Mouse (Mus musculus): ENCODE data around the gene Anpep. TPM values are rescaled to one million over a fixed set of nuclear protein-coding genes. Genes with fewer than 3 reads are reported as not detected.
A peak's percentile ranks its signal among the peaks of the same experiment; 100 is the strongest.

Gene Anpep
- total and polyA plus RNA-seq, 3 experiments = 7.6 to 77.2 (median 40.2) TPM

- no peaks in the 10 kb centered on the region for H3K27me3 ChIP-seq (ENCODE audit: control insufficient read depth in 1 of 2, insufficient read depth in 2 of 2, low read length in 2 of 2)
- H3K4me3 ChIP-seq (ENCODE audit: control insufficient read depth in 1 of 2, insufficient read depth in 1 of 2, low read depth in 2 of 2, low read length in 2 of 2) = no peak overlapping the region
- no peak overlapping the region for H3K9ac ChIP-seq (ENCODE audit: control insufficient read depth, low read depth, low read length, poor library complexity, severe bottlenecking)
- H3K79me2 ChIP-seq (ENCODE audit: control insufficient read depth, insufficient read depth, low read length, poor library complexity) = no peaks in the 10 kb centered on the region
- TF ChIP-seq E2F4 (IDR thresholded peaks at IDR 0.05; ENCODE audit: borderline replicate concordance, low read depth, low read length) = no peak
- no peak for TF ChIP-seq ELF1 (IDR thresholded peaks at IDR 0.05; ENCODE audit: low read depth, low read length)
- no peak for TF ChIP-seq UBTF (IDR thresholded peaks at IDR 0.05; ENCODE audit: borderline replicate concordance, insufficient read depth, low read depth, low read length)
- TF ChIP-seq TCF12 (IDR thresholded peaks at IDR 0.05; ENCODE audit: low read depth, low read length) = no peak
- TF ChIP-seq SMC3 (IDR thresholded peaks at IDR 0.05; ENCODE audit: low read depth, low read length) = peak; percentile 99
- no peak for TF ChIP-seq POLR2A (IDR thresholded peaks at IDR 0.05; ENCODE audit: control insufficient read depth in 1 of 2, insufficient read depth in 1 of 2, low read depth in 1 of 2, low read length in 2 of 2, poor library complexity in 1 of 2)
- TF ChIP-seq TAL1 (IDR thresholded peaks at IDR 0.05; ENCODE audit: low read length) = no peak
- no peak for TF ChIP-seq ZMIZ1 (IDR thresholded peaks at IDR 0.05; ENCODE audit: low read depth, low read length)
- TF ChIP-seq ZKSCAN1 (IDR thresholded peaks at IDR 0.05; ENCODE audit: low read depth, low read length) = no peak
- TF ChIP-seq POLR2AphosphoS5 (IDR thresholded peaks at IDR 0.05; ENCODE audit: borderline replicate concordance, low read depth, low read length) = no peak
- no peak for TF ChIP-seq BHLHE40 (IDR thresholded peaks at IDR 0.05; ENCODE audit: borderline replicate concordance, low read depth, low read length)
- no peak for TF ChIP-seq MAZ (IDR thresholded peaks at IDR 0.05; ENCODE audit: low read depth, low read length)
- peak; percentile 79 to 98 (median 85) for TF ChIP-seq CTCF (IDR thresholded peaks at IDR 0.05 in 2 of 3, conservative IDR thresholded peaks at IDR 0.05 in 1 of 3; ENCODE audit: control insufficient read depth in 1 of 3, insufficient read depth in 1 of 3, low read depth in 2 of 3, low read length in 3 of 3, poor library complexity in 1 of 3, severe bottlenecking in 1 of 3)
- TF ChIP-seq JUND (IDR thresholded peaks at IDR 0.05; ENCODE audit: low read depth, low read length) = no peak
- TF ChIP-seq EP300 (IDR thresholded peaks at IDR 0.05; ENCODE audit: low read depth in 1 of 2, low read length in 2 of 2) = no peak
- TF ChIP-seq ZC3H11A (IDR thresholded peaks at IDR 0.05; ENCODE audit: low read depth, low read length) = peak; percentile 97
- TF ChIP-seq NRF1 (IDR thresholded peaks at IDR 0.05; ENCODE audit: insufficient read depth, low read depth, low read length, poor library complexity, severe bottlenecking) = no peak
- TF ChIP-seq HCFC1 (IDR thresholded peaks at IDR 0.05; ENCODE audit: low read depth, low read length) = no peak
- TF ChIP-seq GATA1 (IDR thresholded peaks at IDR 0.05; ENCODE audit: low read depth, low read length) = no peak
- no peak for TF ChIP-seq USF2 (IDR thresholded peaks at IDR 0.05; ENCODE audit: borderline replicate concordance in 1 of 2, insufficient read depth in 1 of 2, low read depth in 1 of 2, low read length in 2 of 2)
- 0 out of 2 replicates have a peak, but pooled peaks have one; percentile 11 for TF ChIP-seq TBP (IDR thresholded peaks at IDR 0.05; ENCODE audit: low read depth, low read length)
- no peak for TF ChIP-seq MXI1 (IDR thresholded peaks at IDR 0.05; ENCODE audit: low read depth, low read length)
- no peak for TF ChIP-seq MYB (IDR thresholded peaks at IDR 0.05; ENCODE audit: low read depth, low read length)
- no peak for TF ChIP-seq MAFK (IDR thresholded peaks at IDR 0.05; ENCODE audit: borderline replicate concordance, low read depth, low read length)
- TF ChIP-seq POLR2AphosphoS2 (IDR thresholded peaks at IDR 0.05; ENCODE audit: low read length) = no peak
- TF ChIP-seq MAX (IDR thresholded peaks at IDR 0.05; ENCODE audit: low read length) = no peak
- no peak for TF ChIP-seq CHD1 (IDR thresholded peaks at IDR 0.05; ENCODE audit: low read depth, low read length)
- TF ChIP-seq GABPA (IDR thresholded peaks at IDR 0.05; ENCODE audit: low read depth, low read length) = no peak
- no peak for TF ChIP-seq SIN3A (IDR thresholded peaks at IDR 0.05; ENCODE audit: low read length)
- no peak for TF ChIP-seq MEF2A (IDR thresholded peaks at IDR 0.05; ENCODE audit: extremely low read depth, insufficient replicate concordance, low read depth, low read length, poor library complexity, severe bottlenecking)
- TF ChIP-seq RCOR1 (IDR thresholded peaks at IDR 0.05; ENCODE audit: low read depth, low read length) = no peak
- TF ChIP-seq NELFE (IDR thresholded peaks at IDR 0.05; ENCODE audit: low read depth, low read length) = no peak
- peak; percentile 95 for TF ChIP-seq RAD21 (IDR thresholded peaks at IDR 0.05; ENCODE audit: low read depth, low read length)
- TF ChIP-seq ETS1 (IDR thresholded peaks at IDR 0.05; ENCODE audit: low read depth, low read length) = no peak
- no peak for TF ChIP-seq ZNF384 (IDR thresholded peaks at IDR 0.05; ENCODE audit: low read depth, low read length)
- peak; percentile 74 for DNase-seq (ENCODE audit: low read depth, low spot score)
- H3K27ac ChIP-seq (ENCODE audit: control insufficient read depth, low read depth, low read length) = no peak overlapping the region
- no peaks in the 10 kb centered on the region for H3K4me1 ChIP-seq (ENCODE audit: control insufficient read depth in 1 of 2, insufficient read depth in 2 of 2, low read length in 2 of 2)
- H3K36me3 ChIP-seq (ENCODE audit: control insufficient read depth in 1 of 2, insufficient read depth in 2 of 2, low read length in 2 of 2) = no peaks in the 10 kb centered on the region
- no peaks in the 10 kb centered on the region for H3K9me3 ChIP-seq (replicated peaks; ENCODE audit: insufficient read depth, low read length)
Measured at GRCm38 (mm10) chr7:79799048-79799447, 61.8 kb downstream of the Anpep start.
